Mouse (Mus musculus) myocyte (in vitro differentiated cells): ENCODE results near the gene Nup54. TPM values are rescaled to one million over a fixed set of nuclear protein-coding genes. Genes with fewer than 3 reads are reported as not detected.
A peak's percentile ranks its signal among the peaks of the same experiment; 100 is the strongest.

ENCODE experiments used
- H3K27me3 ChIP-seq: one replicate; pipeline ENCODE4 v1.6.1; 2011; ENCODE audit not compliant: control insufficient read depth, insufficient read depth, insufficient read length
- H3K36me3 ChIP-seq: one replicate; pipeline ENCODE4 v1.6.1; 2011; ENCODE audit not compliant: control insufficient read depth, insufficient read depth
- H3K4me2 ChIP-seq: one replicate; pipeline ENCODE4 v1.6.1; 2011; ENCODE audit warnings: low read depth, control low read depth
- H3K4me3 ChIP-seq: one replicate; pipeline ENCODE4 v1.5.1; 2011; ENCODE audit warnings: mild to moderate bottlenecking, control low read depth, moderate library complexity
- H3K79me2 ChIP-seq: one replicate; pipeline ENCODE4 v1.6.1; 2011; ENCODE audit not compliant: control insufficient read depth, insufficient read depth
- H3ac ChIP-seq: one replicate; pipeline ENCODE4 v1.6.1; 2011; ENCODE audit not compliant: control insufficient read depth, insufficient read length
- CEBPB ChIP-seq: IDR thresholded peaks from 2 replicates; pipeline ENCODE4 v1.6.1; 2011; ENCODE audit warnings: mild to moderate bottlenecking, moderate library complexity; ENCODE audit not compliant: poor library complexity, insufficient read depth, severe bottlenecking
- E2F4 ChIP-seq: IDR thresholded peaks from one replicate; pipeline ENCODE4 v1.6.1; 2011; ENCODE audit warnings: mild to moderate bottlenecking, control low read depth, moderate library complexity; ENCODE audit not compliant: insufficient read depth
- MAX ChIP-seq: IDR thresholded peaks from one replicate; pipeline ENCODE4 v1.6.1; 2011; ENCODE audit warnings: low read depth, mild to moderate bottlenecking, control low read depth
- MYOD1 ChIP-seq, 3 experiments: IDR thresholded peaks; one replicate each; pipeline ENCODE4 v1.6.1; 2011; ENCODE audit warnings: control low read depth in 2 of 3, low read depth in 2 of 3, mild to moderate bottlenecking in 2 of 3, moderate library complexity in 1 of 3; ENCODE audit not compliant: insufficient read length in 2 of 3, control insufficient read depth in 1 of 3
- MYOG ChIP-seq, 3 experiments: IDR thresholded peaks; one replicate each; pipeline ENCODE4 v1.6.1; 2011; ENCODE audit warnings: control low read depth in 2 of 3, low read depth in 2 of 3, mild to moderate bottlenecking in 2 of 3; ENCODE audit not compliant: insufficient read length in 2 of 3, control insufficient read depth in 1 of 3, insufficient read depth in 1 of 3
- POLR2A ChIP-seq: IDR thresholded peaks from one replicate; pipeline ENCODE4 v1.6.1; 2011; ENCODE audit warnings: low read depth, mild to moderate bottlenecking, control low read depth, moderate library complexity; ENCODE audit not compliant: insufficient read length
- POLR2AphosphoS2 ChIP-seq: IDR thresholded peaks from one replicate; pipeline ENCODE4 v1.6.1; 2011; ENCODE audit warnings: low read depth, control low read depth; ENCODE audit not compliant: insufficient read length
- REST ChIP-seq: IDR thresholded peaks from one replicate; pipeline ENCODE4 v1.6.1; 2011; ENCODE audit warnings: mild to moderate bottlenecking, control low read depth, moderate library complexity; ENCODE audit not compliant: insufficient read depth, insufficient read length
- SRF ChIP-seq: IDR thresholded peaks from one replicate; pipeline ENCODE4 v1.6.1; 2011; ENCODE audit warnings: low read depth; ENCODE audit not compliant: control insufficient read depth, insufficient read length
- TCF12 ChIP-seq: IDR thresholded peaks from one replicate; pipeline ENCODE4 v1.6.1; 2011; ENCODE audit warnings: mild to moderate bottlenecking, control low read depth; ENCODE audit not compliant: poor library complexity, insufficient read depth, severe bottlenecking
- TCF3 ChIP-seq: IDR thresholded peaks from one replicate; pipeline ENCODE4 v1.6.1; 2011; ENCODE audit warnings: low read depth, control low read depth; ENCODE audit not compliant: insufficient read length
- USF1 ChIP-seq: IDR thresholded peaks from one replicate; pipeline ENCODE4 v1.6.1; 2011; ENCODE audit warnings: low read depth, mild to moderate bottlenecking, control low read depth, moderate library complexity
- polyA plus RNA-seq: library from polyadenylated mRNA; unstranded; fragments of >200 nt; fragmentation: generic; extraction: Trizol; gene quantifications from one replicate; pipeline ENCODE4 v1.2.1, GENCODE M21; 2012; ENCODE audit warnings: missing spikeins

Nup54 gene
- polyA plus RNA-seq, 1 experiment = 11.0 TPM

GRCm38 (mm10) chr5:92371361-92371976, 63.5 kb downstream of the Nup54 start:
- Histone ChIP-seq H3K36me3 (no peaks in the 10 kb centered on the region), H3K27me3 (no peaks in the 10 kb centered on the region), H3ac (no peak overlapping the region), H3K4me2 (no peak overlapping the region), H3K4me3 (no peak overlapping the region), H3K79me2 (no peaks in the 10 kb centered on the region)
- TF ChIP-seq POLR2A (no peak), USF1 (no peak), POLR2AphosphoS2 (no peak), MYOD1 (IDR thresholded peaks at IDR 0.05; ENCODE audit: control insufficient read depth in 1 of 3, insufficient read length in 2 of 3, low read depth in 2 of 3) (no peak), MAX (no peak), REST (no peak), E2F4 (no peak), MYOG (IDR thresholded peaks at IDR 0.05; ENCODE audit: control insufficient read depth in 1 of 3, insufficient read depth in 1 of 3, insufficient read length in 2 of 3, low read depth in 2 of 3) (no peak), CEBPB (no peak)

GRCm38 (mm10) chr5:92370891-92371290, 64.1 kb downstream of the Nup54 start:
- TF ChIP-seq CEBPB = no peak
- no peak for TF ChIP-seq E2F4
- no peak for TF ChIP-seq MYOD1 (IDR thresholded peaks at IDR 0.05; ENCODE audit: control insufficient read depth in 1 of 3, insufficient read length in 2 of 3, low read depth in 2 of 3)
- TF ChIP-seq TCF12 = no peak
- no peak for TF ChIP-seq USF1
- no peak for TF ChIP-seq TCF3
- no peak for TF ChIP-seq POLR2A
- no peak for TF ChIP-seq MYOG (IDR thresholded peaks at IDR 0.05; ENCODE audit: control insufficient read depth in 1 of 3, insufficient read depth in 1 of 3, insufficient read length in 2 of 3, low read depth in 2 of 3)
- Histone ChIP-seq H3ac (no peak overlapping the region), H3K79me2 (no peaks in the 10 kb centered on the region), H3K27me3 (no peaks in the 10 kb centered on the region), H3K36me3 (no peaks in the 10 kb centered on the region), H3K4me2 (no peak overlapping the region), H3K4me3 (no peak overlapping the region)

- Histone ChIP-seq H3K36me3 (no peaks in the 10 kb centered on the region), H3K4me3 (no peak overlapping the region), H3ac (no peak overlapping the region), H3K4me2 (no peak overlapping the region), H3K27me3 (no peaks in the 10 kb centered on the region), H3K79me2 (no peaks in the 10 kb centered on the region)
- peak; percentile 97 for TF ChIP-seq CEBPB
- TF ChIP-seq POLR2A = no peak
Observed at GRCm38 (mm10) chr5:92370392-92370791, 64.6 kb downstream of the Nup54 start.

GRCm38 (mm10) chr5:92369151-92369994, 65.6 kb downstream of the Nup54 start:
- no peaks in the 10 kb centered on the region for H3K27me3 ChIP-seq
- peak; percentile 38 to 94 (median 88) for TF ChIP-seq MYOD1 (IDR thresholded peaks at IDR 0.05; ENCODE audit: control insufficient read depth in 1 of 3, insufficient read length in 2 of 3, low read depth in 2 of 3)
- TF ChIP-seq MYOG (IDR thresholded peaks at IDR 0.05; ENCODE audit: control insufficient read depth in 1 of 3, insufficient read depth in 1 of 3, insufficient read length in 2 of 3, low read depth in 2 of 3) = peak; percentile 74 to 93 (median 84)
- peak; percentile 12 for TF ChIP-seq TCF3
- TF ChIP-seq E2F4 = no peak
- TF ChIP-seq POLR2A = peak; percentile 50
- TF ChIP-seq MAX = no peak
- TF ChIP-seq USF1 = no peak
- no peak for TF ChIP-seq POLR2AphosphoS2
- TF ChIP-seq TCF12 = peak; percentile 26
- no peak for TF ChIP-seq SRF
- no peak for TF ChIP-seq CEBPB
- peak; percentile 12 for TF ChIP-seq REST
- H3K36me3 ChIP-seq = no peaks in the 10 kb centered on the region
- no peak overlapping the region for H3ac ChIP-seq
- H3K79me2 ChIP-seq = no peaks in the 10 kb centered on the region
- H3K4me2 ChIP-seq = peak overlapping the region; percentile 98
- H3K4me3 ChIP-seq = peak overlapping the region; percentile 6

- Histone ChIP-seq H3K79me2 (no peaks in the 10 kb centered on the region), H3K4me3 (peak overlapping the region; percentile 6), H3K27me3 (no peaks in the 10 kb centered on the region), H3K4me2 (peak overlapping the region; percentile 98), H3ac (no peak overlapping the region), H3K36me3 (no peaks in the 10 kb centered on the region)
- TF ChIP-seq TCF3 (no peak), CEBPB (peak; percentile 93), TCF12 (no peak), MYOD1 (IDR thresholded peaks at IDR 0.05; ENCODE audit: control insufficient read depth in 1 of 3, insufficient read length in 2 of 3, low read depth in 2 of 3) (peak in 2 of 3 experiments; percentile 10 to 30), POLR2AphosphoS2 (no peak)
Observed at GRCm38 (mm10) chr5:92368392-92368791, 66.6 kb downstream of the Nup54 start.
